Mouse (Mus musculus): ENCODE measurements around the gene C1qtnf1. TPM values are rescaled to one million over a fixed set of nuclear protein-coding genes. Genes with fewer than 3 reads are reported as not detected.

The C1qtnf1 gene
- polyA plus RNA-seq (2014; fragmentation: Illumina TruSeq; extraction: RNeasy Lipid Tissue Mini Kit (QIAGEN cat#74804)), result 12.5 TPM

GRCm38 (mm10) chr11:118427986-118428385 is at the start of gene C1qtnf1:
TSS of gene C1qtnf1 (plus strand) at chr11:118428203.

GRCm38 (mm10) chr11:118401760-118402280 is 26.2 kb upstream of the C1qtnf1 start, which contains the start of gene Lgals3bp:
TSS of gene Lgals3bp (minus strand) at chr11:118402092.

DNA sequence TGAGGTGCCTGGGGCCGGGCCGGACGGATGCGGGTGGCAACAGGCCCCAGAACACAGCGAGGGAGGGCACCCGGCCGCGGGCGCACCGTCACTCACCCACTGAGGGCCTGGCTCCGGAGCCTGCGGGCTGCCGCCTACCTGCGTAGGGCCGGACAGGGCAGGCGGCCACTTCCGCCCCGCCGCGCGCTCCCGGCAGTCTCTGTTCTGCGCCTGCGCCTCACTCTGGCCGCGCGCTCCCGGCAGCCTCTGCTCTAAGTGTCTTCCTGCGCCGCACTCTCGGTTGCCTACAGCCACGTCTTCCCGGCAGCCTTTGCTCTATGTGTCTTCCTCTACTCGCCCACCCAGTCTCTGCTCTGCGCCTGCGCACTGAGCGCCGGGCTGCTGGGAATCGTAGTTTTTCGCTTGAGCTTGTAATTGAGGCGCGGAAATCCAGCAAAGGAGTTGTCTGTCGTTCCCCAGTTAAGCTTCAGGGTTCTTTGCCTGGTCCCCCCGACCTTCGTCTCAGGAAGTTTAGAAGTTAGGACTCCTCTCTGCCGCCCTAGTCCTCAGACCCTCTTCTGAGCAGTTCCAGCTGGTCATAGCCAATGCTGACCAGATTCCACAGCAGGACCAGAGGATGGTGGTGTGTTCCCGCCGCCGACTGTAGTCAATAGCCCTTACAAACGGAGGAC is 9.0 kb upstream of the C1qtnf1 start, which contains the start of gene Cant1:
Cant1 (minus strand) TSS at position 253 of the 671 bp plus-strand sequence.

GRCm38 (mm10) chr11:118476396-118477373 is 48.7 kb downstream of the C1qtnf1 start, which contains the start of gene Engase:
TSS of gene Engase (plus strand) at chr11:118476829.

Other genes with a start within 250 kb of the C1qtnf1 start
- gene Cyth1, start 179.6 kb upstream of the C1qtnf1 start, polyA plus RNA-seq (2014; fragmentation: Illumina TruSeq; extraction: RNeasy Lipid Tissue Mini Kit (QIAGEN cat#74804)), result 36.3 TPM
- 3.2 TPM for gene Usp36, start 138.0 kb upstream of the C1qtnf1 start, polyA plus RNA-seq (2014; fragmentation: Illumina TruSeq; extraction: RNeasy Lipid Tissue Mini Kit (QIAGEN cat#74804))
- gene Cep295nl, start 85.7 kb upstream of the C1qtnf1 start, polyA plus RNA-seq (2014; fragmentation: Illumina TruSeq; extraction: RNeasy Lipid Tissue Mini Kit (QIAGEN cat#74804)), result 0.23 TPM
- gene Timp2, start 72.5 kb upstream of the C1qtnf1 start, polyA plus RNA-seq (2014; fragmentation: Illumina TruSeq; extraction: RNeasy Lipid Tissue Mini Kit (QIAGEN cat#74804)), result 193 TPM
- 16.0 TPM for gene Lgals3bp, start 26.1 kb upstream of the C1qtnf1 start, polyA plus RNA-seq (2014; fragmentation: Illumina TruSeq; extraction: RNeasy Lipid Tissue Mini Kit (QIAGEN cat#74804))
- gene Cant1, start 9.1 kb upstream of the C1qtnf1 start, polyA plus RNA-seq (2014; fragmentation: Illumina TruSeq; extraction: RNeasy Lipid Tissue Mini Kit (QIAGEN cat#74804)), result 4.3 TPM
- gene Engase, start 48.6 kb downstream of the C1qtnf1 start, polyA plus RNA-seq (2014; fragmentation: Illumina TruSeq; extraction: RNeasy Lipid Tissue Mini Kit (QIAGEN cat#74804)), result not detected